Mouse (Mus musculus) MN1 (cell line): ENCODE data around the gene Zfp579.
"Not testable (repeated sequence)": the region's sequence is repeated elsewhere in the genome, so short reads cannot be mapped to it uniquely, and the experiment has no call there.

Source experiments
- DNase-seq: peaks from one replicate; pipeline ENCODE4 v3.0.0-alpha.2; 2016; ENCODE audit warnings: low spot score

Zfp579 gene

DNA sequence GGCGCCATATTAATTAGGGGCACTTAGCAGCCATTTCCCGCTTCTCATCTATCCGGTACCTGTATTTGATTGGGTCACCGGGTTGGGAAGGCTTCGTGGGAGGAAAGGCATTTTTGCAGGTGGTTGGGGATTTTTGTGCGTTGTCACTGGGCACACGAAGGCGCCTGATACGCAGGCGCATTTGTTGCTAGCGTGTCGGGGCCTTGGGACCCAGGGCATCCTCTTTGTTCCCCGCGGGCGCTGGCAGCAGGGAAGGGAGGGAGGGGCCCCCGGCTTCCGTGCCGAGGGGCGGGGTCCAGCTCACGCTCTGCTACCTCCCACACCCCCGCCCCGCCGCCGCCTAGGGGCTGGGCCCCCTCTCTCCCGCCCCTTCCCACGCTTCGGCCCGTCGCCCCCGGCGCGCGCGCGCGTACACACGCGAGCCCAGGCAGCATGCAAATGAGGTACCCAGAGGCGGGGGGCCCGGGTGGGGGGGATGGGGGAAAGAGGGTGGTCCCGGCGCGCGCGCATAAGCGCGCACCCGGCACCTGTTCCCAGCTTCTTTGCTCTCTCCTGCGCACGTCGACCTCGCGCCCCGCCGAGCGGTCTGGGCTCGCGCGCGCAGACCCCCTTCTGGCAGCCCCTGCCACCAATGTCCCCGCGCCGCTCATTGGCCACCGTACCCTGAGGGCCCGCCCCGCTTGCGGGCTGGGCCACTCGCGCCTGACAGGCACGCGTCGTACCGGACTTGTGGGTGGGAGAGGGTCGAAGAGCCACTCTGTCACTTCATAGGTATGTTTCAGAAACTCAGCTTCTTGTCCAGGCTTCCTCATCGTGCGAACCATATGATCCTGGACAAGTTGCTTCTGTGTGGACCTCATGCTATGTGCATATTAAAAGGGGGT lies 19.4 kb upstream of the Zfp579 start, which contains the start of gene Gm44973:
TSS of gene Gm44973 (plus strand) at position 379 of the 884 bp plus-strand sequence.
- DNase-seq: peak; percentile 91

DNA sequence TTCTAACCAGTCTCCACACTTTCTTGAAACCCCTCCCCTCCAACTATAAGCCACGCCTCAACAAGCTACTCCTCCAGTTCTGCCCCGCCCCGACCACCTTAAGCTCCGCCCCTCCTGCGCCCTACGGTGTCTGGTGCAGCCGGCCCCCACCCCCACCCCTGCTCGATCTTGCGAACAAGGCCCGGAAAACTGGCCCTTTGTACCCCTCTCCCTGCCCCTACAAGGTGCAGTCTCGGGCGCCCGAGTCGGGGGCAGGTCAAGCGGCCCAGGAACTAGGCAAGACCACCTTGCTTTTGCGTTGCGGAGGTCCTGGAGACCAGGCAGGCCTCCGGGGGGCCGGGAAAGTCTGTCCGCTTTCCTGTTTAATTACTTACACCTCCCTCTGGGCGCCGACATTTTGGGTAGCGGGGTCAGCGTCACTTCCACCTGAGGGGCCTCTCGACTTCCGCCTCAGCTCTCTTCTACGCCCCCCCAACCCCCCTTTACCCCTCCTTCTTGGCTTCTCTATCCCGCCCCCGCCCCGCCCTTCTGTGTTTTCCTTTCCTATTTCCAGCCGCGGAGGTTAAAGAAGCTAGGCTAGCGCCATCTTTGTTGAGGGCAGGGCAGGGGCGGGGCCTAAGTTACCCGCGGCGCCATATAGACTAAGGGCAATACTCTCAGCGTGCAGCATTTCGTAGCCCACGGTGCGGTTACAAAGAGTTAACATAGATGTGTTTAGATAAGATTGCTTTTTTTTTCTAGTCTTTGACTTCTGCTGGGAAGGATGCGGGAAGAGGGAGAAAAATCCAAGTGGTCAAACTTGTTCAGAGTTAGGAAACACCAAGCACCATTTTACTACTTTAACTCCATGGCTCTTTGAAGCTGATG lies 18.5 kb upstream of the Zfp579 start, which contains the start of the genes Zfp524 and Fiz1:
TSS of gene Zfp524 (plus strand) at position 165 of the 867 bp plus-strand sequence.
TSS of gene Fiz1 (minus strand) at position 447 of the 867 bp plus-strand sequence.
- peak; percentile 95 for DNase-seq

DNA sequence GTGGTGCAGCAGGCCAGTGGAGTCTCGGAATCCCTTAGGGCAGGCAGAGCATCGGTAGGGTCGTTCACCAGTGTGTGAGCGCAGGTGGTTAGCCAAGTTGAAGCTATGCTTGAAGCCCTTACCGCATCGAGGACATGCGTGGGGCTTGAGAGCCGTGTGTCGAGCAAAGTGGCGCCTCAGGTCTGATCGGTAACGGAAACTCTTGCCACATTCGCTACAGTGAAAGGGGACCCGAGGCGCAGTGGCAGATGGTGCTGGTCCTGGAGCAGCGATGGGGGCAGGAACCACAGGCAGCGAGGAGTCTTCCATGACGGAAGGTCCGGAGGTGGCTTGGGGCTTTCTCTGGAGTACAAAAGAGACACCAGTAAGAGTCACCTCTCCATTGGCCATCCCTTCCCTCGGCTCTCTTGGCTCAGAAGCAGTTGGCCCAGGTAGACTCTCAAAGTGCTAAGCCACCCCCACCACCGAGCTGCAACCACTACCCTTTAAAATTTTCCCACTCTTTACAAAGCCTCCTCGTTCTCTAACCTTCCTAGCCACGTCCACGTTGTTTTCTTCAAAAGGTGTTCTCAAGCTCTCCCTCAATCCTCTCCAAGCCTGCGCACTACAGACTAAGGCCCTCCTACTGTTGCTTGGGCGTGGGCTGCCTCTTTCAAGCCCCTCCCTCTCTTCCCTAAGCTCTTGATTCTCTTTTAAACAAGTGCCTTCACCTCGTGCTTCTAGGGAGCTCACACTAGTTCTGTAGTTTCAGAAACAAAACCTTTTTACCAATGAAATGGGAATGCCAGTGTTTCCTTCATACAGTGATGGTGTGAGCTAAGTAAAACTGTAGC lies 16.9 kb upstream of the Zfp579 start:
- no peak for DNase-seq

DNA sequence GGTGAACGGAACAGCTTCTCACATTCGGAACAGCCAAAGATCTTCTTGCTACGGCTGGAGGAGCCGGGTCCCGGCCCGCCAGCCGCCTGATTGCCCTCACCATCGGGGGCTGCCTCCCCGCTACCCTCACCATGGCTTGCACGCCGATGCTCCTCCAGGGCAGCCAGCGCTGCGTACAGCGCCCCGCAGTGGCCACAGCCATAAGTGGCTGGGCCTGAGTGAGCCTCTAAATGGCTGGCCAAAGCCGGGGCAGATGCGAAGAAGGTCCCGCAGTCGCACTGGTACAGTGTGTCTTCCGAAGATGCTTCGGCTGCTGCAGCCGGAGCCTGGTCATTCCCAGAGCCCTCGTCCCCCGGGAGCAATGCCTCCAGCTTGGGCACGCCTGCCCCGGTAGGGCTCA lies 12.3 kb upstream of the Zfp579 start:
- no peak for DNase-seq

DNA sequence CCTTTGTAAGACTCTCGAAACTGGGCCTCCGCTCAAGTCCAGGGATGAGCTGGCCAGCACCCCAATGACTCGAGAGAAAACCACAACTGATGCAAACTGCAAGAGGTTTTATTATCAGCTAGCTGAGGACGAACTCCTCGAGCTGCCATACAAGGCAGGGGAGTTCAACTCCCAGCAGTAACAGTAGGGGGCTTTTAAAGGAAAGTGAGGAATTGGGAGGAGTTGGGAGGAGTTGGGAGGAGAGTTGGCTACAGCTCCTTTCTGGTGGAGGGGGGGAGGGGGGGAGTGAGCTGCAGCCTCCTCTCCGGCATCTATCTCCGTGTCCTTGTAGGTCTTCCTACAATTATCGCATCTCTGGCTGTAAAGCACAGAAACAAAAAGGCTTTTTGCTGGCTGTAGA lies 6.9 kb upstream of the Zfp579 start:
- not testable (repeated sequence) for DNase-seq

DNA sequence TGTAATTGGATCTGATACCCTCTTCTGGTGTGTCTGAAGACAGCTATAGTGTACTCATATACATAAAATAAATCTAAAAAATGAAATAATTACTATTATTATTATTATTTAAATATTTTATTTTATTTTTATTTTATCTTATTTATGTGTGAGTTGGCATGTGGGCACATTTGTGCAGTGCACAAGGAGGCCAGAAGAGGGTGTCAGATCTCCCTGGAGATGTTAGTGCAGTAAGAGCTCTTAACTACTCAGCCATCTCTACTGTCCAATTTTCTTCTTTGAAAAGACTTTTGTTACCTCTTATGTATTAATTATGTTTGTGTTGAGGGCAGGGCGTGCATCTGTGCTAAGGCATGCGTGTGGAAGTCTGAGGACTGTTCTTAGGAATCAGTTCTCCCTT lies 3.9 kb upstream of the Zfp579 start:
- DNase-seq: no peak

DNA sequence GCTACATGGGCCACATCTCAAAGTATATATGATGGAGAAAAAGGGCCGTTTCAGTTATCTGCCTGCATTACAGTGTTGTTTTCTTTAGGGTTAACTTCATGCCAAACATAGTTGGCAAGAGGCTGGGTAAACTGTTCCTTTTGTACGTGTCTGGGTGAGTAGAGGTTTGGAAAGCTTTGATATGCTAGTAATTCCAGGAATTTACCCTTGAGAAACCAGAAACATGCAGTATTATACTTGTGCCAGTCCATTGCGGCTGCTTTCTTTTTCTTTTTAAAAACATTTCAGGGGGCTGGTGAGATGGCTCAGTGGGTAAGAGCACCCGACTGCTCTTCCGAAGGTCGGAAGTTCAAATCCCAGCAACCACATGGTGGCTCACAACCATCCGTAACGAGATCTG lies 976 bp upstream of the Zfp579 start:
- no peak for DNase-seq

DNA sequence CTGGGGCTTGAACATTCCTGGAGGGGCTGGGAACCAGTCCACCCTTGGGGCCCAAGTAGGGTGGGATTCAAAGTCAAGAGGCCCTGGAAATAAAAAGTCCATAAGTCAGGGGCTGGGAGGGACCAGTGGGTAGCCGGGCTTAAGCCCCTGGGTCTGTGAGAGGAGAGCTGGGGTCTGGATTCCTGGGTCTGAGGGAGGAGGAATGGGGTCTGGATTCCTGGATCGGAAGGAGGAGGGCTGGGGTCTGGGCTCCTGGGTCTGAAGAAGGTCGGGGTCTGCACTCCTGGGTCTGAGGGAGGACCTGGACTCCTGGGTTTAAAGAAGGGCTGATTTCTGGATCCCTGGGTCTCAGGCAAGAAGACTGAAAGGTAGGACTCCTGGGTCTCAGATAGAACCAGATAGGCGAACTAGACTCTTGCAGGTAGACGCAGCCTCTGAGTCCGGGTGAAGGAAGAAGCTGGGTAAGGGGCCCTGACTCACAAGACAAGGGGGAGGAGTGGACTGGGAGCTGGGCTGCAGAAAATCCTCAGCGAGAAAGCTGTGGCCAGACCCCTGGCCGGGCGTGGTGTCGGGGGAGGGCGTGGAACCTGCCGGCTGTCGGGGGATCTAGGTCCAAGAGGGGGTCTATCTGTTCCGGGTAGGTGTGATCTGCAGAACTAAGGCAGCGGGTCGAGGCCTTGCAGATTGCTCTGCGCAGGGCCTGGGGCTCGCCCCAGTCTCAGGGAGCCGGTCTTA lies 523 bp downstream of the Zfp579 start:
- DNase-seq: no peak

DNA sequence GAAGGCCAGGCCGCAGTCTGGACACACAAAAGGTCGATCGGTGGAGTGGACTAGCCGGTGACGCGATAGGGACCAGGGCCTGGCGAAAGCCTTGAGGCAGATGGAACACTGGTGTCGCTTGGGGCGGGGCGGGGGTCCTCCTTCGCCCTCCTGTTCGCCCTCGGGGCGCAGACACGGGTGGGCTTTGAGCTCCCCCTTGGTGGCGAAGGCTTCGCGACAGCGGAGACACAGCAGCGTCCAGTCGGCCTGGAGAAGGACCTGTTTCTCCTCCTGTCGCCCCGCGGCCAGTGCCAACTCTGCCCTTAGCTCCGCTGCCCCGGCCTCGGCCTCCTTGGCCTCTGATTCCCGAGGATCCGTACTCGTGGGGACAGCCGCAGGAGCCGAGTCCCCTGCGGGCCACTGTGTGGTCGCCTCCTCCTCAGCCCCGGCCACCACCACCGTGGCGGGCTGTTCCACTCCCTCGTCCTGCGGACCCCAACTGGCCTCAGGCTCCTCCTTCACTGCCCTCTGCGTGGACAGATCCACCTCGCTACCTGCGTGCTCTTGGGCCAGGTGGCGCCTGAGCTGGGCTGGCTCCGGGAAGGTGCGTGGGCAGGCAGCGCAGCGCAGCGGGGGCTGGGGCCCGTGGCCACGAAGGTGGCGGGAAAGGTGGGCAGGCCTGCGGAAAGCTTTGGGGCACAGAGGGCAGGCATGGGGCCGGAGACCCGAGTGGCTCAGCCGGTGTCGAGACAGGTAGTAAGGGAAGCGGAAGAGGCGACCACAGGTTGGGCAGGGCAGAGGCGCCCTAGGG lies 1.8 kb downstream of the Zfp579 start:
- DNase-seq: no peak

DNA sequence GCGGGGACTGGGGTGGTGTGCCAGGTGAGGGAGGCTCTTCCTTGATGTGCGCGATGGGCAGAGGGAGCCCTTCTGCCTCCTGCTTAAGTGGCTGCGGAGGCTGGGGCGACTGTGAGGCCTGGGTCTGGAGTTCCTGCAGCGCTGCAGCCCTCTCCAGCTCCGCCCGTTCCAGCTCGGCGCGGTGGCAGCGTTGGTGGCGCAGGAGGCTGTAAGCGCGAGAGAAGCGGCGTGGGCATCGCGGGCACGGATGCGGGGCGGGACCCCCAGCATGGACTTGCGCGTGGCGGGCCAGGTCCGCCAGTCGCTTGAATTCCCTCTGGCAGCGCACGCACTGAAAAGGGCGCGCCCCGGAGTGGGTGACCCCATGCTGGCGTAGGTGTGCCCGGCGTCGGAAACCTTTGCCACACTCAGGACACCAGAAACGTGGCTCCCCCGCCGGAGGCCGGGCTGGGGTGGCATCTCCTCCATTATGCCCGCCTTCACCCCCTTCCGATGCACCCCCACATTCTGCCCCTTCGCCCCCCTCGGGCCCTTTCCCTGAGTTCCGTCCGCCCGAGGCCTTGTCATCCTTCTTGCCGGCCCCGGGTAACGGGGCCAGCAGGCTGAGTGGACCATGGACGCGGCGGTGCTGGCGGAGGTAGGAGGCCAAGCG lies 2.5 kb downstream of the Zfp579 start:
- DNase-seq: no peak

DNA sequence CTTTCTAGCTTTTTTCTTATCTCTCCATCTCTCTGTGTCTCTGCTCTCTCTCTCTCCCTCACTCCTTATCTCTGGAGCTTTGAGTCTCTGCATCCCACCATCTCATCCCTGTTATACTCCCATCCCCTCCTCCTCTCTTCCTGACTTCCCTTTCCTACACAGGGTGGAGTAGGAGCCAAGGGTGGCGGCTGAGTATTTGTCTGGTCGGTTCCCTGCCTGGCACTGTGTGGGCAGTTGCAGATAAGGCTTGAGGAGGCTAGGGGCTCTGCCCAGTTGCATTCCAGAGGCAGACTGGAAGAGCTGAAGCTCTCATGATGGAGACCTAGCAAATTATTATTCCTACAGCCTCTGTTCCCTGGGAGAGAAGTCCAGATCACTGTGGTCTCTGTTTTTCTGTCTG lies 7.7 kb downstream of the Zfp579 start:
- no peak for DNase-seq

DNA sequence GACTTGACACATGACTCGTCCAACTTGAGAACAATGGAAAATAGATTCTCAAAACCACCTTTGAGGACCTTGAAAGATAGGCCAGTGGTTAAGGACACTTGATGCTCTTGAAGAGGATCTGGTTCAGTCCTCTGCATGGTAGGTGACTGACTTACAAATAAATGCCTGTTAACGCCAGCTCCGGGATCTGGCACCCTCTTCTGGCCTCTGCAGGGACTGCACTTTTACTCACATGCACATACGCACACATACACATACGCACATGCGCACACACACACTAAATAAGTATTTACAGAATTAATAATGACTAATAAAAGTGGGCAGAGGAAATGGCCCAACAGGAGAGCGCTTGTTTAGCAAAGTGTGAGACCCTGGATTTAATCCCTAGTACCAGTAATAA lies 19.1 kb downstream of the Zfp579 start:
- no peak for DNase-seq

DNA sequence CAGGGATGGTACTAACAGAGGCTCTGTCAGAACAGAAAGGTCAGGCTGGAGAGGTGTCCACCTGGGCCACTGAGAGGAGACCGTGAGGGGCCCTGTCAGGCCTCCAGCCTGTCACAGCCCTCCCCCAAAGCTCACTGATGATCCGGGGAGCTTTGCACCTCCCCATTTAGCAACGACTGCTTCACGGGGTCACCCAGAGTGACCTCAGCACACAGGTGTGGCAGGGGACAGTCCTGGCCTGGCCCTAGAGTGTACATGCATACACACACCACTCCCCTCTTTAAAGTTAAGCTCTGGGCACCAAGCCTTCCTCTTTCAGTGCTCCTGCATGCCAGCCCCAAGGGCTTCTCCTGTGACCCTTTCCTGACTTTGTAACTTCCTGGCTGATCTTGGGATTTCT lies 20.5 kb downstream of the Zfp579 start:
- no peak for DNase-seq

DNA sequence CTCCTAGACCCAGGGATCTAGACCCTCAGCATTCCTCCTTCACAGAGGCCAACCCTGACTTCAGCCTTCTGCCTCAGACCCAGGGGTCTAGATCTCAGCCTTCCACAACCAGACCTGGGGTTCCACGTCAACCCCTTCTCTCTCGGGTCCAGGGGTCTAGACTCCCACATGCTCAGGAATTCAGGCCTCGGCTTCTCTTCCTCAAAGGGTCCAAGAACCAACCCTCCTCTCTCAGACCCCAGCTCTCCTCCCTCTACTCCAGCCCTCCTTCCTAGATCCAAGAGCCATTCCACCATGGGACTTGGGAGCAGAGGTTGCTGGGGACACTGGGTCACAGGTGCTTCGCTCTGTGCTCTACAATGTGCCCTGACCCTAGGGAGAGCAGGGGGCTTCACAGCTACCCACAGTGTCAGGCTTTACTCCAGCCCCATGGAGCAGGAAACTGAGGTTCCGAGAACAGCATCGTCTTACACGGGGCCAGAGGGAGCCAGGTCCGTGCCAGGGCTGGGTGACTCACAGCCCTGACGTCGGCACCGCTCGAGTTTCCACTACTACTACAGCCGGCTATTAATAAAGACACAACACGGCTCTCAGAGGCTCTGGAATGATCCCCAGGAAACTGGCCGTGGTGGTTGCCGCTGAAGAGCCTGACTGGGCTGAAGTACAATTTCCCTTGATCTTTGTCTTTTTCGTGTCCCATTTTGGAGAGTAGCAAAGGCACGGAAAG lies 23.5 kb downstream of the Zfp579 start:
- DNase-seq: peak; percentile 55

DNA sequence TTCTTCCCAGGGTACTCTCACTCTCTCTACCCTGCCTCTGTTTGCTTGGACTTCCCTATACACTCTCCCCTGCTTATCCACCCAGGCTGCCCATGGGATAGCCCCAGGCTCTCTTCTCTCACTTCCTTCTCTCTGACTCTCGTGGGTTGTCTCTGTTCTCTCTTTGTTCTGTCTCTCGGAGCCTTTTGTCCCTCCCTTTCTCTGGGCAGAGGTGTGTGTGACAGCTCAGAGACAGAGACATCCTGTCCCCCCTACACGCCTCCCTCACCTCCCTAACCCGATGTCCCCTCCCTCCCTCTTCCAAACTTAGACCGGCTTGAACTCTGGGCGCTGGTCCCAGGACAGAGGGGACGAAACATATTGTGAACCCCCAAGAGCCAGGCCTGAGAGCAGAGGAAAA lies 24.2 kb downstream of the Zfp579 start:
- no peak for DNase-seq

DNA sequence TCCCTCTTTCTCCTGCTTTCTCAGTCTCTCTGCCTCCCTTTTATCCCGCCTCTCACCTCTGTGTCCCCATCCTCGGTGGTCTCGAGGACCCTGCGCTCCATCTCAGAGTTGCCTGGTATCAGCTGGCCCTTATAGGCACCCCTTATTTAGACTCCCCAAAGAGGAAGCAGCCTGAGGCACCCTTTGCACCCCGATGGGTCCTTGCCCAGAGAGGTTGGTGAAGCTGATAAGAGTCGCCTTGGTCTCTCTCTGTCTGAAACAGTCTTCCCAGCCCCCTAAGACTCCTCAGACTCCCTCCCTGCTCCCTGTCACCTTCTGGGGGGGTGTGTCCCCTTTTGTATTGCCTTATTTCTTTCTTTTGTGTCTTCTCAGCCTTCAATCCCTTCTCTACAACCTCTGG lies 24.9 kb downstream of the Zfp579 start, which contains the start of gene Sbk3:
TSS of gene Sbk3 (minus strand) at position 101 of the 400 bp plus-strand sequence.
- DNase-seq: no peak

DNA sequence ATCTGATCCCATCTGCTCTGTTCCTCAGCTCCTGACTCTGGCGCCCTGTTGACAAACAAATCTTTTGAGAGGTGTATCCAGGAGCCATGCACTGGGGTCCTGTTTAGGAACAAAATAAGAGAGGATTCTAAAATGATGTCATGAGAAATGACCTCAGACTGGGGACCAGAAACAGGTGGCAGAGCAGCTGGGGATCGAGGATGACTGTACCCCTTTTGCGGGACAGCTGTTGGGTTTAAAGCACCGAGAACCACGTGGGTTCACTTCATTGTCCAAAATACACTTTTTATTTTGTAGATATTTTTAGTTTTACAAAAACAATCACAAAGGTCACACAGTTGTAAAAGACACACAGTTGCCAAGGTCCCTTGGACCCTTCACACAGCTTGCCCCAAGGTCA lies 31.0 kb downstream of the Zfp579 start:
- no peak for DNase-seq

DNA sequence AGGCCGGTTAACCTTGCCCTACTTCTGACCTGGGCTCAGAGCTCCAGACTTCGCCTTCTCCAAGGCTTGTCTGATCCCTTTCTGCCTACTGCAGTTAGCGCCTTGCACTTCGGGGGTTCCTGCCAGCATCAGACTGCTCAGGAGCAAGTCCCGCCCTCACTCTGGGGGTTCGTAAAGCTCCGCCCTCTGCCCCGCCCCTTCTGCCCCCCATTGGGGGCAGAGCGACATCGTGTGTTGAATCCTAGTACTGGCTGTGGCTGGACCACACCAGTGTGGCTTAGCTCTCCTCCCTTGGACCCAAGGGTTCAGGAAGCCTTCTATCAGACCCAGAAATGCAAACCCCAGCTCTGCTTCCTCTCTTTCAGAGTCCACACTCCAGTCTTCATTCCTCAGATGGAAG lies 31.7 kb downstream of the Zfp579 start, which contains the start of gene Sbk2:
TSS of gene Sbk2 (minus strand) at position 135 of the 400 bp plus-strand sequence.
- DNase-seq: no peak

DNA sequence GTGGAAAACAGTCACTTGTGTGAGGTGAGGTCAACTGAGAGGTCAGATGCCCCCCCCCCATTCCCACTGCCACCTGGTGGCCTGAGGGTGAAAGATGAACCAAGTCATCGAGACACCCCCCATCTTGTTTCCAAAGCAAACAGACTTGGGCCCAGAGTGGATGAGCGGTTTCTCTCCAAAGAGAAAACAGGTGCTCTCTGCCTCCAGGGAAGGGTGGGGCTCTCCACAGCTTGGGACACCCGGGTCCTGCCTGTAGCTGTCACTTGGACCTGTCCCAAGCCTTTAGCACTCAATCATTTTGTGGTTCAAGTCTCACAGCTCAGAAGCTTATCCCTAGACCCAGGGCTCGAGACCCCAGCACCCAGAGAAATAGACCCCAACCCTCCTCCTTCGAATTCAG lies 32.4 kb downstream of the Zfp579 start:
- DNase-seq: no peak
